Mouse (Mus musculus): ENCODE results near the gene Tubgcp5.

GRCm38 (mm10) chr7:55856741-55857140, 62.8 kb downstream of the Tubgcp5 start:
- no peak for TF ChIP-seq CTCF (IDR thresholded peaks at IDR 0.05; ENCODE audit: low read depth, low read length)
- TF ChIP-seq TAL1 (conservative IDR thresholded peaks at IDR 0.05; ENCODE audit: low read depth, low read length): no peak
- TF ChIP-seq GATA1 (IDR thresholded peaks at IDR 0.05; ENCODE audit: borderline replicate concordance, low read length): no peak
